Mouse (Mus musculus) frontal cortex, postnatal 25 days (tissue): Measurements from ENCODE around the gene Parva.

ENCODE experiments used
- DNase-seq, 2 experiments: peaks; one replicate each; pipeline ENCODE4 v3.0.0; 2022; ENCODE audit warnings: low spot score in 2 of 2

Parva gene

DNA sequence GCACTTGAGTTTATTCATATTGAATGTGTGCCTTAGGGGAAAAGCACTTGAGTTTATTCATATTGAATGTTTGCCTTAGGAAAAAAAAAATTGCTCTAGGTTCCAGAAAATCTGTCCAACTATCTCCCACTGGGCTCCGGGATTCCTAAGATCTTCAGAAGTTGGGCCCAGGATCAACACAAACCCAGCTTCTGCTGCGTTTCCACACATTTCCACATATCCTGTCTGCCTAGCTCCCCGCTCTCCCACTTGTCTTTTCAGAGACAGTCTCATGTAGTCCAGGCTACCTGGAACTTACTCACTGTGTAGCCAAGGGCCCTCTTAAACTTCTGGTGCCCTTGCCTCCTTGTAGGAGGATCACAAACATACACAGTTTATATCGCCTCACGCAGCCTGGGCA, 175.7 kb downstream of the Parva start:
- DNase-seq, result no peak

DNA sequence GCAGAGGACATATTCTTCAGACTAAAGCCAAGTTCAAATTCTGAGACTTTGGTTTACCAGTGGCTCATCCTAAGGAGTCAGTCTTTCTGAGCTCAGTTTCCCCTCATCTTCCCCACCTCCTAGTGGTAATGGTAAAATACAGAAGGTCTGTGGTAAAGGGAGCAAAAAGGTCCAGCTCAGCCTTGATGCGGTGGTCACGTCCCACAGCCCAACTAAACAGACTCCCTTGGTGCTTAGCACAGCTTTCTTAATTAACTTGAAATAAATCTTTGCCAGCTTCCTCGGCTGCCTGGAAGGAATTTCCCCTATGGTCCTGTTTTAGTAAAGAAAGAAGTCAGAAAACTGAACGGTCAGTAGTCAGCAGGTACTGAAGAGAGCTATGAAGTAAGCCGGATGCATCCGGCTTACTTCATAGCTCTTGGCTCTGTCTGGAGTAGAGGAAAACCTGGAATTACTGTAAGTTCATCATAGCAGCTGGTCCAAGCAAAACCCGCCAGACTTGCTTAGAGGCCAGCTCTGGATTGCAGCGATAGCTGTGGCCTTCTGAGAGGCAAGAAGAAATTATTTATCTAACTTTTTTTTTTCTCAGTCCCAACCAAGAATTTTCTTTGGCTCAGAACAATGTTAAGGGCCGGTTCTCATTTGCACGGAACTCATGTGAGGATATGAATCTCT, 176.3 kb downstream of the Parva start:
- no peak for DNase-seq

DNA sequence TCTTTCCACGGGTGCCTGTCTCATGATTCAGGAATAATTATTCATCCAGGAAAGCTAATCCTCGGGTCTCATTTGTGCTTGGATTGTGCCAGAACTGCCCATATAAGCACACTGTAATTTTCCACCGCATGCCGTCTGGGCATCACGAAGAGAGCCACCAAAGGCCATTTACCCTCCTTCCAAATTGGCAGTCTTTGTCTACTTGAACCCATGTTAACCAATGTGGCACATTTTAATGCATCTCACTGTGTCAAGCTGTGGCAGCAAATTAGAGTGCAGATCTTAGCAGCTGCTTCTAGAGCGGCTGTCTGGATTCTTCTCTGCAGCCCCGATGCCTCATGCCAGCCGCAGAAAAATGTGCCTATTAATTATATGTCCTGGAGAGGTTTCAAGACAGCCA, 176.9 kb downstream of the Parva start:
- no peak for DNase-seq

DNA sequence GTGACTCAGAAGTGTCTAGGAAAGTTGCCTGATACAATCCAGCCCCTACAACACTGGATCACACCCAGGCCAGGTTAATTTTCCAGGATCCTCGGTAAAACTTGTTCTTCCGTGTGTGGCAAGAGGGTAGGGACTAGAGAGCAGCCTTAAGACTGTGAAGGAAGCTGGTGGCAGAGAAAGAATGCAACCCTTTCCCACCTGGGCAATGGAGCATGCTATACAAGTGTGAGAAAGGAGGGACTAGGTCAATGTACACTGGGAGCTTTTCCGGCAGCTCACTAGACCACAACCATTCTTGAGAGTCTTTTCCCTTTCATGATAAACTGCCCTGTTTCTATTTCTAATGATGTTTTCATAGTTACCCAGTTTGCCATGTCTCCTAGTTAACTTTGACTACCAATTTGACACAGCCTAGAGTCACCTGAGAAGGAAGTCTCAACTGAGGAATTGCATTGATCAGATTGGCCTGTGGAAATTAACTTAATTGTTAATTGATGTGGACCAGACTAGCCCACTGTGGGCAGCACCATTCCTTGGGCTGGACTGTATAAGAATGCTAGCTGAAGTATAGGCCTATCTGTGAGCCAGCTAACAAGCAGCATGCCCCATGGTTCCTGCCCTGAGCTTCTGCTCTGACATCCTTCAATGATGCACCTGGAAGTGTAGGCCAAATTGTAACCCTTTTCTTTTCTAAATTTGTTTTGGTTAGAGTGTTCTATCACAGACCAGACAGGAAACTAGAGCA, 186.9 kb downstream of the Parva start:
- DNase-seq, result no peak

DNA sequence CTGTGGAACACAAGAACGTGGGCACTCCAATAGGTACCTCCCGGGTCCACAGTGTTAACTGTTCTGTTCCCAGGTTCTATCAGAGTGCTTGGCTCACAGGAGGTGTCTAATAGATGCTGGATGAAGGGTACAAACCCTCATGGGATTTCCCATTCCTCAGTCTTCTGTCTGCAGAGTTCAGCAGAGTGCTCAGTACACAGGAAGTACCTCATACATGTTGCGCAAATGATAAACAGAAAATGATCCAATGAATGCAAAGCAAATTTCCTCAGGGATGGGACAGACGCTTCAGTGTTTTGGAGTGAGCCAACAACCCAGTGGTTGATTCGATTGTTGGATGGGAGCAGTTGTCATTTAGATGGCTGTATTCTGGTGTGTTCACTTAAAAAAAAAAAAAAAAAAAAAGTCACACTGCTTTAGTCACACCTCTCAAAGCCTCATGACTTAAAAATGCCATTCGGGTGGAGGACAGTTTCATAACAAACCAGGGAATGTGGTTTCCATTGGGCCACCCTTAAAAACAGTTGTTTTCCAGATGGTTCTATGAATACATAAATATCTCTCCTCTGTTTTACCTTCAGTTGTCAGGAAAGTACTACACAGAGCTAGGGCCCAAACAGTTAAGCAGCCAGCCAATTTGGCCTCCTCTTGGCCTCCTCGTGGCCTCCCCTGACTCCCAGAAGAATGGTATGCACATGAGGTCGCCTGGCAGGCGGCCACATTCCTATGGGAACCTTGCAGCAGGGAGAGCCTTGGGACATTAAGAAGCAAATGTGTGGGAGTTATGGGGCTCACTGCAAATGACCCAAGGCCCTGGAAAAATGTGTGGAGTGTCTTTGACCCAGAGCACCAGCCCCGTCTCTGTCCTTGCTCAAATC, 187.7 kb downstream of the Parva start:
- no peak for DNase-seq

DNA sequence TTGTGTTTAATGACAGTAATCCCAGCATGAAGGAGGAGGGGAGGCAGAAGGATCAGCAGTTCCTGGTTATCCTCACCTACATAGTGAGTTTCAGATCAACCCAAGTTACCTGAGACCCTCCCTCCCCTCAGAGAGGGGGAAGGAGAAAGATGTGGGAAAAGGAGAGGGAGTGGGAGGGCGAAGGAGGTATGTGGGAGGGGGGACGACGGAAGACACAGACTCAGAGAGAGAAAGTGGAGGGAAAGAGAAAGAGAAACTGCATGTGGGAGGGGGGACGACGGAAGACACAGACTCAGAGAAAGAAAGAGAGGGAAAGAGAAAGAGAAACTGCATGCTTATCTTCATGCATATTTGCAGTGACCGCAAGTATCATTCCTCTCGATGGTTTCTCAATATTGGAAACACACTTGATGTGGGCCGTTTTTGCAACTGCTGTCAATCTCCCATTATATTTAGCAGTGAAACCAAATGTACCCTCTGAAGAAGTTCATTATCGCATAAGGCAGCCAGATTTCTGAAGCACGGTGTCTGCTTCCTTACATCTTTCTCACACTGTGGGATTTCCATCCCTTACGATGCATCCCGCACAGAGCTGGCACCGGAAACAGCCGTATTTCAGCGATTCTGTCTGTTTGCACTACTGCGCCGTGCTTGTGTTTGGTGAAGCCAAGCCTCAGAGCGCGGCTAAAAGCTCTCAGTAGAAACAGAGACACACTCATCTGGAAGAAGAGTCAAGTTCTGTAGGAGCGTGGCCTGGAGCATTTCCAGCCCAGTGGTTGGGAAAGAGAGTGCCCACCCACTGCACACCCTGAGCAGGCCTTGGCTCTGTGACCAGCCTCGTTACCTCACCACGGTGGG, 193.2 kb downstream of the Parva start:
- peak in 1 of 2 experiments; percentile 7 for DNase-seq

DNA sequence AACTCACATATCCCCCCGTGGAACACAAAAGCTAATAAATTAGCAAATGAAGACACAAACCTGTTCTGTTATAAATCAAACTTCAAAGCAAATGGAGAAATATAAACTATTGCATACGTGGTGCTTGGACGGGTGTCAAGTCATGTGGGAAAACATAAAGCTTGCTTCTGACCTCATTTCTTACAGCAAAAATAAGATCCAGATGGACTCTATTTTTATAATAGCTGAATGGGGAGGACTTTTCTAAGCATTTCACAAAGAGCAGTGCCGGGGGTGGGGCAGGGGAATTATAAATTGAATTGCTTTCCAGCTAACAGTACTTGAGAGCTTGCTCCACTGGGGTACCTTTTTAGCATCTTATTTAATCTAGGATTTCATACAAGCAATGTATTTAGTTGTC, 200.2 kb downstream of the Parva start:
- peak in 1 of 2 experiments; percentile 10 for DNase-seq

DNA sequence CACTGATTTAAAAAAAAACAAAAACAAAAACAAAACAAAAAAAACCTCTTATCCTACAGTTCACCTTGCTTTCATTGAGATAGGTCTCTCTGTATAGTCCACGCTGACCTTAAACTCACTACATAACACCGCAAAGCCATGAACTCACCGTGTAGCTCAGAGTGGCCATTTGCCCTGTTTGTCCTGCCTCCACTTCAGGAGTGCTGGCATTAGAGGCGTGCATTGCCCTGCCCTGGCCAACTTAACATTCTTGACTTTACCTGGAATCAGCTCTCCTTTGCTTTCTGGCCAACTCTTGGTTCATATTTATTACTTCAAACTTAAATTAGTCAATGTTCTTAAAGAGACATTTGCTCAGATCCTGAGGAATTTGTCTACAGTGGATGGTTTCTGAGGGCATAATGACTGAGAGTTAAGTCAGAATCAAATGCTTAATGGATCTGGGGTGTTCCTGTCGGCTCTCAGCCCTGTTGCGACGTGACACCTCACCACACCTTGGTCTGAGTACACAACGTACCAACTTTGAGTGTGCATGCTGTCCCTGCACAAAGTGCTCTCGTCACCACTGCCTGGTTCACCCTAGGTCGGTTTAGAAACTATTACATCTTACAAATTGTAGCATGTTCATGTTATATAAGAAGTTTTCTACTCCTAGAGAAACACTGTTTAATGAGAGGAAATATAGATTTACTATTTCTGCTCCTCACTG, 207.4 kb downstream of the Parva start:
- no peak for DNase-seq

DNA sequence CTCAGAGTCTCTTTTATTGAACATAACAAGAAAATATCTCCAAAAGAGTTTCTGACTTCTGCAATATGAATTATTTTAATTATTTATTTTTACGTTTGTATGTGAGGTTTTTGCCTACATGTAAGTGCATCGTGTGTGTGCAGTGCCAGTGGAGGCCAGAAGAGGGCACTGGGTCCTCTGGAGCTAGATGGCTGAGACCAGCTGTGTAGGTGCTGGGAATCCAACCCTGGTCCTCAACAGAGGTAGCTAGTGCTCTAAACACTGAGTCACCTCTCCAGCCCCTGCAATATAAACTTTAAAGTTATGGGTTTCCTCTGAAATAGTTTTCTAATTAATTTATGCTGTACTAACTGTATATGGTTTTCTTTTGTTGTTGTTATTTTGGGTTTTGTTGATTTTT, 208.6 kb downstream of the Parva start:
- no peak for DNase-seq
